Mouse (Mus musculus) cerebellum, adult 2 months (tissue): ENCODE results near the gene Cbr3.

Experiments
- CTCF ChIP-seq: fragments of 200-500 bp; IDR thresholded peaks from 2 replicates; pipeline ENCODE4 v1.5.1; 2011; ENCODE audit warnings: low read depth, mild to moderate bottlenecking, control low read depth, low read length, moderate library complexity, borderline replicate concordance; ENCODE audit not compliant: insufficient read depth
- POLR2A ChIP-seq: fragments of 200-500 bp; IDR thresholded peaks from 2 replicates; pipeline ENCODE4 v1.6.1; 2011; ENCODE audit warnings: low read length, control low read depth, borderline replicate concordance; ENCODE audit not compliant: insufficient read depth

DNA sequence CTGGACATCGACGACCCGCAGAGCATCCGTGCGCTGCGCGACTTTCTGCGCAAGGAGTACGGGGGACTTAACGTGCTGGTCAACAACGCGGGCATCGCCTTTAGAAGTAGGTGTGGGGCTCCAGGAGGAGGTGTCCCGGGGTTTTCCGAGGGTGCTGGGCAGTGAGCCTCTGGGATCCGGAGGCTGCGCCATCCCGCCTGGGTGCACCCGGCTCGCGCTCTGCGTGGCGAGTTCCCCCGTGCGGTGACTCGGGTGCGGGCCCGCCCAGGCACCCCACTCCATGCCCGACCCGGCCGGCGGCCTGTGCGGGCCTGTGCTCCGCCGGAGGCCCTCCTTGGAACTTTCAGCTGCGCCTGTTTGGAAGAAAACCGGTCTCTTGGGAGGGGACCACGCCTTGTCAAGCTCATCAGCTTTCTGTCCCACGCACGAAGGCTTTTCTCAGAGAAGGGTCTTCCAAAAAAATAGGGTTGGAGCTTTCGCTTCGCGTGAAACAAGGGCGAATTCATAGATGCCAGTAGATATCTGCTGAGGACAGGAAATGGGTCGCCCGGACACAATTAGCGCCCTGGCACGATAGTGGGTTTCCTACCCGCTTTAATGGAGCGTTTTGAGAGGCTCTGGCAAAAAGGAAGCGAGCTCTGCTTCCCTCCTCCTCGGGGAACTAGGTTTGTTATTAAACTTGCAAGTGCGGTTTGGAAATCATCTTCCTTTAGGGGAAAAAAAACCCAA, 657 bp downstream of the Cbr3 start:
- TF ChIP-seq CTCF, result no peak
- no peak for TF ChIP-seq POLR2A
